Mouse (Mus musculus) erythroblast, embryonic 14.5 days (primary cell): Measurements from ENCODE around the gene Tbc1d9. TPM values are rescaled to one million over a fixed set of nuclear protein-coding genes. Genes with fewer than 3 reads are reported as not detected.

Experiments used
- H3K27me3 ChIP-seq: 2 replicates; pipeline ENCODE4 v1.6.1; 2012; ENCODE audit warnings: inconsistent platforms; ENCODE audit not compliant: control insufficient read depth
- H3K36me3 ChIP-seq: 2 replicates; pipeline ENCODE4 v1.6.1; 2012; ENCODE audit warnings: mild to moderate bottlenecking, inconsistent platforms; ENCODE audit not compliant: control insufficient read depth
- H3K4me1 ChIP-seq: 2 replicates; pipeline ENCODE4 v1.6.1; 2012; ENCODE audit warnings: inconsistent platforms; ENCODE audit not compliant: control insufficient read depth
- H3K4me3 ChIP-seq: replicated peaks from 2 replicates; pipeline ENCODE3; 2012; ENCODE audit warnings: moderate library complexity, mild to moderate bottlenecking, inconsistent platforms
- H3K9me3 ChIP-seq: 2 replicates; pipeline ENCODE4 v1.6.1; 2012; ENCODE audit warnings: low read length, inconsistent platforms, mixed read lengths; ENCODE audit not compliant: control insufficient read depth
- GATA1 ChIP-seq: IDR thresholded peaks from 2 replicates; pipeline ENCODE4 v1.6.1; 2012; ENCODE audit warnings: low read length, inconsistent platforms, mixed read lengths
- TAL1 ChIP-seq: IDR thresholded peaks from 3 replicates; pipeline ENCODE4 v1.6.1; 2012; ENCODE audit warnings: low read length, inconsistent platforms, mixed read lengths
- polyA plus RNA-seq: library from polyadenylated mRNA; stranded (reverse); fragments of >175 nt; gene quantifications from 2 replicates; pipeline ENCODE4 v1.2.3, GENCODE M21; 2012

Tbc1d9 gene
- polyA plus RNA-seq, 1 experiment = not detected

DNA sequence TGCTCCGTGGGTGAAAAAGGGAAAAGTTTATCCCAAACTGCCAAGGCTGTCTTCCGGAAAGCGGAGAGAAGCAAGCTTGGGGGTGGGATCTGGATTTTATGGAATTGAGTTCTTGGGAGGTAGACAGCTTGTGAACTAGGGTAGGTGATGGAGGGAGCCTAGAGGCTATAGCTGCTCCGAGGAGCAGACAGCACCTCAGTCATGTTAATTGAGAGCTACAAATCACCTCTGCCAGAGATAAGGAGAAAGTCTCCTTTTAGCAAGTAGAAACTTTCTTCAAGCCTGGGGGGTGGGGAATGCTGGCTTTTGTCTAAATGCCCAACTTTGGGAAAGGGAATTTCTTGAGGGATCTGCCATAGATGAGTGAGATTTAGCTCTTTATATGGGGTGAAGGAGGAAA, 10.0 kb upstream of the Tbc1d9 start:
- Histone ChIP-seq H3K4me1 (no peaks in the 10 kb centered on the region), H3K27me3 (no peaks in the 10 kb centered on the region), H3K36me3 (no peaks in the 10 kb centered on the region), H3K4me3 (no peak overlapping the region), H3K9me3 (no peaks in the 10 kb centered on the region)
- TF ChIP-seq GATA1 = no peak
- TF ChIP-seq TAL1 = no peak

- H3K4me1 ChIP-seq = no peaks in the 10 kb centered on the region
- no peak overlapping the region for H3K4me3 ChIP-seq
- TF ChIP-seq TAL1 = no peak
- no peak for TF ChIP-seq GATA1
- no peaks in the 10 kb centered on the region for H3K9me3 ChIP-seq
- H3K36me3 ChIP-seq = no peaks in the 10 kb centered on the region
- H3K27me3 ChIP-seq = peaks cover 3% of the 10 kb centered on the region
These were observed 6.2 kb upstream of the Tbc1d9 start for GRCm38 (mm10) chr8:83158971-83159370.

DNA sequence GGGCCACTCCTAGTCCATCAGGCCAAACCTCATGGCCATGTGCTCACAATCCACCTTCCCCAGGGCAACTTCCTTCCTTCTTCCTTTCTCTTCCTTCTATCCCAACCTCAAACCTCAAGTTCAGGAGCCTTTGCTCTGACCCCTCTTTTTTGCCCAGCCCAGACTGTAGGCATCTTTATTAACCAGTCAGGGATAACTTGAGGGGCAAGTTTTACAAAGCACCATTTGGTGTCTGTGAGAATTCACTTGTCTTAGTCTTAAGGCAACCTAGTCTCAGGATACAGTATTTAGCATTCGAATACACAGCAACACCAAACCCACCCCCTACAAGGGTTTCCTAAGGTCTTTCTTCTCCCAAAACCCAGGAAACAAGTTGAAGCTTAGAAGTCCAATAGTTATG, 5.5 kb upstream of the Tbc1d9 start:
- H3K4me3 ChIP-seq = no peak overlapping the region

GRCm38 (mm10) chr8:83160613-83161012, 4.5 kb upstream of the Tbc1d9 start:
- H3K27me3 ChIP-seq = peaks cover 19% of the 10 kb centered on the region
- H3K4me3 ChIP-seq = no peak overlapping the region
- TF ChIP-seq TAL1 (no peak), GATA1 (no peak)
- H3K36me3 ChIP-seq = no peaks in the 10 kb centered on the region
- no peaks in the 10 kb centered on the region for H3K4me1 ChIP-seq
- H3K9me3 ChIP-seq = peaks cover 3% of the 10 kb centered on the region; the same call in 1 of the 2 replicates

More for the DNA sequence above, 5.5 kb upstream of the Tbc1d9 start:
- TF ChIP-seq TAL1 = no peak
- Histone ChIP-seq H3K9me3 (no peaks in the 10 kb centered on the region), H3K27me3 (peaks cover 9% of the 10 kb centered on the region), H3K36me3 (no peaks in the 10 kb centered on the region), H3K4me1 (no peaks in the 10 kb centered on the region)

GRCm38 (mm10) chr8:83165931-83166867, 1.0 kb downstream of the Tbc1d9 start, which contains the start of gene Gm10645:
Gene Gm10645 (minus strand): TSS chr8:83166170.
- H3K4me3 ChIP-seq = peak within 1 kb of the TSS; percentile 52
- no peaks in the 10 kb centered on the region for H3K36me3 ChIP-seq
- H3K27me3 ChIP-seq = peaks cover 48% of the 10 kb centered on the region
- H3K4me1 ChIP-seq = peaks cover 3% of the 10 kb centered on the region; the same call in 1 of the 2 replicates
- peaks cover 3% of the 10 kb centered on the region; the same call in 1 of the 2 replicates for H3K9me3 ChIP-seq
- TF ChIP-seq TAL1 = no peak
- no peak for TF ChIP-seq GATA1

DNA sequence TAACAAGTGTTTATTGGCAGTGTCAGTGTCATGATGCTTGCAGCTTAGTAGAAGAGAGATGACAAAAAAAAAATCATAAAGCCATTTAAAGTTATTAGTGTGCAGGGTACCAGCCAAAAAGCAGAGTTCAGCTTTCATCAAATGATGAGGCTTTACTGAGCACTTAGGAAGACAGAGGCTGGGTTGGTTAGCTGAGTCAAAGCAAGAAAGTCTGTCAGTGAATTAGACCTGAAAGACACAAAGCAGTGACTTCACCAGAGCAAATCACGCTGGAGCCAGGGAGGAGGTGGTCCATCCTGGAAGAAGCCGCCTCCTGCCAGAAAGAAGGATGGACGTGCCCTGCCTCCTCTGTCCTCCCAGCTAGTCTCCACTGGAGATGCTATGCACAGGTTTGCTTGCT, 2.8 kb downstream of the Tbc1d9 start:
- Histone ChIP-seq H3K9me3 (peaks cover 3% of the 10 kb centered on the region; the same call in 1 of the 2 replicates), H3K4me3 (no peak overlapping the region), H3K36me3 (no peaks in the 10 kb centered on the region), H3K4me1 (peaks cover 3% of the 10 kb centered on the region; the same call in 1 of the 2 replicates), H3K27me3 (peaks cover 48% of the 10 kb centered on the region)
- TF ChIP-seq GATA1 = no peak
- no peak for TF ChIP-seq TAL1

- TF ChIP-seq TAL1 (no peak), GATA1 (no peak)
These were observed 4.0 kb downstream of the Tbc1d9 start for GRCm38 (mm10) chr8:83169127-83169526.

DNA sequence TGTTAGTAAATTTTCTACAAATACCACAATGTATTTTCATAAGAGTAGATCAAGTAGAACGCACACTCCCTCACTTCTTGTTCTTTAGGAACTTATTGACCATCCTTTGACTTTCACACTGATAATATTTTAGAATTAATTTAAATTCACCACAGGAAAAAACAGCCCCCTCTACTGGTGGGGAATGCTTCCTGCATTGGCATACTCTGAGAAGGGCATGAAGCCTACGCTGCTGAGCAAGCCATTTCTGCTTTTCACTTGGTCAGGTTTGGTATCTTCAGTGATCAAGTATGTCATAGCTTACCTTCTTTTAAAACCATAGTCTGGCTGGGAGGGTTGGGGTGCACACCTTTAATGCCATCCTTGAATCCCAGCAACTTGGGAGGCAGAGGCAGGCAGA, 4.6 kb downstream of the Tbc1d9 start:
- H3K9me3 ChIP-seq = peaks cover 3% of the 10 kb centered on the region; the same call in 1 of the 2 replicates
- H3K27me3 ChIP-seq = peaks cover 38% of the 10 kb centered on the region
- H3K36me3 ChIP-seq = no peaks in the 10 kb centered on the region
- H3K4me3 ChIP-seq = no peak overlapping the region
- no peak for TF ChIP-seq TAL1
- no peak for TF ChIP-seq GATA1
- peaks cover 3% of the 10 kb centered on the region; the same call in 1 of the 2 replicates for H3K4me1 ChIP-seq

More at GRCm38 (mm10) chr8:83169127-83169526, 4.0 kb downstream of the Tbc1d9 start:
- H3K36me3 ChIP-seq = no peaks in the 10 kb centered on the region
- H3K9me3 ChIP-seq = peaks cover 3% of the 10 kb centered on the region; the same call in 1 of the 2 replicates
- peaks cover 44% of the 10 kb centered on the region for H3K27me3 ChIP-seq
- peaks cover 3% of the 10 kb centered on the region; the same call in 1 of the 2 replicates for H3K4me1 ChIP-seq
- H3K4me3 ChIP-seq = no peak overlapping the region

DNA sequence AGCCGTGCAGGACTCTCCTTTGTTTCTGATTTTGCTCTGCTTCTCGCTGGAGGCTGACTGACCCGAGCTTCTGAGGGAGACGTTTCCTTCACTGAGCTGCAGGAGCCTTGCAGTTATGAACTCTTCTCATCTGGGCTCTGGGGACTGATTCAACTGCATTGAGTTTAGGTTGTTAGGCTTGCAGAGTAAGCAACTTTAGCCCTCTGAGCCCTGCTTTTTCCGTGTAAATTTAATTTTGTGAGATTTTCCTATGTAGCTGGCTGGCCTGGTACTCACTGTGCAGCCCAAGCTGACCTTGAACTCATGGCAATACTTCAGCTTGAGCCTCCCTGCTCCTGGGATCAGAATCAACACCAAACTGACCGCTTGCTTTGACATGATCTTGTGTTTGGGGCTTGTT, 5.7 kb downstream of the Tbc1d9 start:
- TF ChIP-seq GATA1 (no peak), TAL1 (no peak)
- Histone ChIP-seq H3K4me3 (no peak overlapping the region), H3K9me3 (no peaks in the 10 kb centered on the region), H3K27me3 (peaks cover 26% of the 10 kb centered on the region), H3K36me3 (no peaks in the 10 kb centered on the region), H3K4me1 (peaks cover under 1% of the 10 kb centered on the region; the same call in 1 of the 2 replicates)
